Mouse (Mus musculus) megakaryocyte, embryonic 14.5 days (primary cell): ENCODE results near the gene Lbhd1.
"Not testable (repeated sequence)": the region's sequence is repeated elsewhere in the genome, so short reads cannot be mapped to it uniquely, and the experiment has no call there.

Experiments used
- FLI1 ChIP-seq: IDR thresholded peaks from 2 replicates; pipeline ENCODE4 v1.6.1; 2012; ENCODE audit warnings: low read length, inconsistent platforms, mixed read lengths
- GATA1 ChIP-seq: IDR thresholded peaks from 3 replicates; pipeline ENCODE4 v1.6.1; 2012; ENCODE audit warnings: mixed read lengths, low read length, inconsistent platforms, borderline replicate concordance

- TF ChIP-seq GATA1, FLI1: not testable (repeated sequence)
These were observed 13.8 kb downstream of the Lbhd1 start for GRCm38 (mm10) chr19:8897211-8897864.
